Mouse (Mus musculus): ENCODE measurements around the gene Slc47a2. TPM values are rescaled to one million over a fixed set of nuclear protein-coding genes. Genes with fewer than 3 reads are reported as not detected.

Slc47a2 gene
- polyA plus RNA-seq, 1 experiment from 2014 or later = not detected

DNA sequence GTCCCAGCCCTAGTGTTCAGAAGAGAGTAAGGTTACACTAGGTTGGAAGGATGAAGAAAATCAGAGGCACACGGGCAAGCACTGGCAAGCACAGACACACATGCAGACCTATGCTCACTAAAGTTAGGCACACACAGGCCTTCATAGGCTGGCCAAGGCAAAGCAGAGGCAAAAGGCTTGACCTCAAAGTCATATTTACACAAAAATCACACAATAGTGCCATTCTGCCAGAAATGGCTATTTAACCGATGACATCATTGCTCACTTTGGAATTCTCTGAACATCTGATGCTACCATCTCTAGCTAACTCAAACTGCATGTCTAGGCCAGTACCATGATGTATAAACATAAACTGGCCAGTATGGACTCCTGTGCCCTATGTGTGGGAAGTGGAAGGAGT, 68.7 kb downstream of the Slc47a2 start:
- Histone ChIP-seq H3K36me3 (no peaks in the 10 kb centered on the region), H3K9ac (replicated peaks) (no peak overlapping the region), H3K4me1 (no peaks in the 10 kb centered on the region), H3K4me2 (replicated peaks) (no peak overlapping the region), H3K9me3 (no peaks in the 10 kb centered on the region), H3K4me3 (no peak overlapping the region), H3K27ac (replicated peaks) (no peak overlapping the region), H3K27me3 (0 out of 2 replicates have a peak, but pooled peaks cover 3% of the 10 kb centered on the region)
- no peak for ATAC-seq (replicated peaks)
- 89% methylated on average over 2 of the region's 2 CpGs for WGBS

DNA sequence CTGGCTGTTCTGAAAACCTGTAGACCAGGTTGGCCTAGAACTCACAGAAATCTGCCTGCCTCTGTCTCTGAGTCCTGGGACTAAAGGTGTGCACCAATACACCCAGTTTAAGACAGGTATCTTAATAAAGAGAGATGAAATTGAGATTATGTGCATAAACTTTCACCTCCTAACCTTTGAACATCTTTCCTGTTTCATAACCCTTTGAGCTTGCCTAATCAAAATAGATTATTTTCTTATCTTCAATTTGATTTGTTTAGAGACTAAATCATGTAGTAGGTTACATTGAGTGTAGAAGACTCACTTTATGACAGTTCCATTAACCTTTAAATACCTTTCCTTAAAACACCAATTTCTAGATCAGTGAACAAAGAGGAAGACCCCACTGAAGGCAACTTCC, 71.0 kb downstream of the Slc47a2 start:
- Histone ChIP-seq H3K27ac (replicated peaks) (no peak overlapping the region), H3K4me2 (replicated peaks) (no peak overlapping the region), H3K36me3 (no peaks in the 10 kb centered on the region), H3K9ac (replicated peaks) (no peak overlapping the region), H3K4me1 (0 out of 2 replicates have a peak, but pooled peaks cover 2% of the 10 kb centered on the region), H3K27me3 (0 out of 2 replicates have a peak, but pooled peaks cover 6% of the 10 kb centered on the region), H3K9me3 (no peaks in the 10 kb centered on the region), H3K4me3 (no peak overlapping the region)
- ATAC-seq (replicated peaks) = no peak

- no peak overlapping the region for H3K27ac ChIP-seq (replicated peaks)
- H3K4me1 ChIP-seq = peaks cover 12% of the 10 kb centered on the region
- 0 out of 2 replicates have a peak, but pooled peaks cover 6% of the 10 kb centered on the region for H3K27me3 ChIP-seq
- no peak overlapping the region for H3K4me3 ChIP-seq
- H3K9me3 ChIP-seq = no peaks in the 10 kb centered on the region
- no peak overlapping the region for H3K9ac ChIP-seq (replicated peaks)
- no peak overlapping the region for H3K4me2 ChIP-seq (replicated peaks)
- no peak for ATAC-seq (replicated peaks)
- no peaks in the 10 kb centered on the region for H3K36me3 ChIP-seq
- 56% methylated on average over 5 of the region's 5 CpGs for WGBS
Observed at GRCm38 (mm10) chr11:61270406-61270805, 72.3 kb downstream of the Slc47a2 start.

DNA sequence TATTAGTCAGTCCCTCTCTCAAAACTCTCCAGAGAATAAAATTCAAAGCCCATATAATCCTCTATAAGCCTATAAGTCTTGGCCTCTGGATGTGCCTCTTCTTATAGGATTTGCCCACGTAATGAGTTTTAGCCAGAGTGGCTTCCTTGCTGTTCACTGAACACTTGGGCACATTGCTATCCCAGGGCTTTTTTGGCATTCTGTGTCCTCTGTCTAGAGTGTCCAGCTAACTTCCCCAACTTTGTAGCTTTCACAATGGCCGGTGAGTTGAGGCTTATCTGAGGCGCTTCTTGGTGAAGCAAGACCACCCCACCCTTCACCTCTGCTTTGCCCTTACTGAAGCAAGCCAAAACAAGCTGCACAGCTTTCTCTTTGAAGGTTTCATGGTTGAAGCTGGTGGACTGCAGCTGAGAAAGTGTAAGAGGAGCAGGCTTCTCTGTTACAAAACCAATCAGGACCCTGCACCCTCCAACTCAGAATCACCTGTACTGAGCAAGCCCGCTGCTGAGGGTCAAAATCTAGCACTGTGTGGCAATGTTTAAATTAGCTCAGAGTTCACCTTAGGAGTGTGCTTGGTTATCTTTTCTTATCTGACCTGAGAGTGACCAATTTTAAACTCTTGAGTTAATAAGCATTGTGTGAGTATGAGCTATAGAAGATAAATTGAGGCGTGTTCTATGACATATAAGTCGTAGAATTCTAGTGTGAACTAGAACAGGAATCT, 73.9 kb downstream of the Slc47a2 start:
- no peak overlapping the region for H3K4me2 ChIP-seq (replicated peaks)
- H3K4me1 ChIP-seq = peaks cover 12% of the 10 kb centered on the region
- H3K27me3 ChIP-seq = 0 out of 2 replicates have a peak, but pooled peaks cover 6% of the 10 kb centered on the region
- peaks cover 3% of the 10 kb centered on the region; the same call in 1 of the 2 replicates for H3K36me3 ChIP-seq
- H3K27ac ChIP-seq (replicated peaks) = no peak overlapping the region
- H3K9ac ChIP-seq (replicated peaks) = no peak overlapping the region
- ATAC-seq (replicated peaks) = no peak
- 93% methylated on average over 6 of the region's 6 CpGs for WGBS
- no peaks in the 10 kb centered on the region for H3K9me3 ChIP-seq
- no peak overlapping the region for H3K4me3 ChIP-seq

DNA sequence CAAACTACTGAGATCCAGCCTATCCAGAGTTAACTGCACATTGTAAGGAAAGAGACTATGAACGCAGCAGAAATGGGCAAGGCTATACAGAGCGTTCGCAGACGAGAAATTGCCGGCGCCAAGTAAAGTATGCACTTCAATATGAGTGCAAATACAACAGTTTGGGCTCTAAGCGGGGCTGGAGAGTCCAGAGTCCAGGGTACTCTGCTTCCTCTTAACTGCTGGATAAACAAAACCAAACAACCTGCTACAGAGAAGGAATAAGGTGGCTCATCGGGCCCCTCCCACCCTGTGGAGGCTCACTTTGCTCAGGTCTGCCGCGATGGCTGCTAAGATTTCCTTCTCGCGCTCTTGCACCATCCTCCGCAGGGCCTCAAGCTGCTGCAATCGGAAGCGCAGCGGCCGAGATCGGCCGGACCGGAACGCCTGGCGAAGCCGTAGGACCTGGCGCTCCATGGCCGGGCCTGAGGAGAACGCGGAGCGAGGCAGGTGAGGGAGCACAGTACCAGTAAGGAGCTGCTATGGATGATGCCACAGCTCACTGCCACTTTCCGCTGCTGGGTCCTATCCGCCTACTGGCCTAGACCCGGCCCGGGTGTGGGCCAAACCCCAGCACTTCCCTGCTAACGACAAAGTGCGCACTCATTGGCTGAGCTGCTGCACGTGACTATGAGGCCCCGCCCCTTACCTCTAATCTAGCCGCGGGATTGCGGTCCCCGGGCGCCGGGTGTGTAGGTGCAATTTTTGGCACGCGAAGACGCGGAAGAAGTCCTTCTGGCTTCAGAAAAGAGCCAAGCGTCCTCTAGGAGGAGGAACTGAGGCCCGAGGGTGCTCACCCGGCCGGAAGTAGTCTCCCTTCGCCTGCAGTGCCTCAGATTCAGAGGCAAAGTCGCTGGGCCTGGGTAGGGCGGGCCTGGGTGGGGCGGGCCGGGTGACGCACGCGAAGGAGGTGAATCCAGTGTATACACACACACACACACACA, 75.8 kb downstream of the Slc47a2 start, which contains the start of gene Aldh3a2:
Gene Aldh3a2 (minus strand): TSS at position 914 of the 983 bp plus-strand sequence.
- no peaks in the 10 kb centered on the region for H3K9me3 ChIP-seq
- peak within 1 kb of the TSS; percentile 96 for H3K27ac ChIP-seq (replicated peaks)
- peaks cover 18% of the 10 kb centered on the region; the same call in 1 of the 2 replicates for H3K36me3 ChIP-seq
- H3K9ac ChIP-seq (replicated peaks) = peak within 1 kb of the TSS; percentile 89
- H3K4me1 ChIP-seq = peaks cover 12% of the 10 kb centered on the region
- peak within 1 kb of the TSS; percentile 56 for H3K4me2 ChIP-seq (replicated peaks)
- under 1% methylated on average over 58 of the region's 58 CpGs for WGBS
- H3K4me3 ChIP-seq = peak within 1 kb of the TSS; percentile 81
- H3K27me3 ChIP-seq = 0 out of 2 replicates have a peak, but pooled peaks cover 6% of the 10 kb centered on the region
- peak; percentile 100 for ATAC-seq (replicated peaks)

- peaks cover 12% of the 10 kb centered on the region for H3K4me1 ChIP-seq
- H3K4me3 ChIP-seq = no peak overlapping the region
- WGBS = 91% methylated on average over 1 of the region's 1 CpGs
- H3K9ac ChIP-seq (replicated peaks) = no peak overlapping the region
- H3K36me3 ChIP-seq = peaks cover 31% of the 10 kb centered on the region
- no peak overlapping the region for H3K4me2 ChIP-seq (replicated peaks)
- H3K9me3 ChIP-seq = no peaks in the 10 kb centered on the region
- H3K27me3 ChIP-seq = 0 out of 2 replicates have a peak, but pooled peaks cover 2% of the 10 kb centered on the region
- no peak for ATAC-seq (replicated peaks)
- H3K27ac ChIP-seq (replicated peaks) = no peak overlapping the region
Observed at GRCm38 (mm10) chr11:61263841-61264240, 78.8 kb downstream of the Slc47a2 start.

DNA sequence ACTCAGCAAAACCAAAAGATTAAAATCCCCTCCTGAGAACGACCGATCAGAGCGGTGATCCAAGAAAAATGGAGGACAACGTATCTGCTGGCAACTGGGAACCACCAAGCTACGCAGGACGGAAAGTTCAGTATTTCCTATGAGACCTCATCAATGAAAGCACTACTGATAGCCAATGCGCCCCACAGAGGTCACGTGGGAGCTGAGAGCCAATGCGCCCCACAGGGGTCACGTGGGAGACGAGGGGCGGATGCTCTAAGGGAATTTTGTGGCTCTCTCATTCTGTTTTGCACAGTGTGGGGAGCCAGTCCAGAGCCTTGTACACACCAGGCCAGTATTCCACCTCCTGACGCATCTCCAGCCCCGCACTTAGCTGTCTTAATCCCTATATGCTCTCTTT, 80.1 kb downstream of the Slc47a2 start:
- Histone ChIP-seq H3K9ac (replicated peaks) (no peak overlapping the region), H3K36me3 (peaks cover 40% of the 10 kb centered on the region), H3K4me2 (replicated peaks) (no peak overlapping the region), H3K4me1 (peaks cover 10% of the 10 kb centered on the region), H3K27me3 (no peaks in the 10 kb centered on the region), H3K4me3 (no peak overlapping the region), H3K27ac (replicated peaks) (no peak overlapping the region), H3K9me3 (no peaks in the 10 kb centered on the region)
- ATAC-seq (replicated peaks) = no peak
- 93% methylated on average over 14 of the region's 14 CpGs for WGBS

DNA sequence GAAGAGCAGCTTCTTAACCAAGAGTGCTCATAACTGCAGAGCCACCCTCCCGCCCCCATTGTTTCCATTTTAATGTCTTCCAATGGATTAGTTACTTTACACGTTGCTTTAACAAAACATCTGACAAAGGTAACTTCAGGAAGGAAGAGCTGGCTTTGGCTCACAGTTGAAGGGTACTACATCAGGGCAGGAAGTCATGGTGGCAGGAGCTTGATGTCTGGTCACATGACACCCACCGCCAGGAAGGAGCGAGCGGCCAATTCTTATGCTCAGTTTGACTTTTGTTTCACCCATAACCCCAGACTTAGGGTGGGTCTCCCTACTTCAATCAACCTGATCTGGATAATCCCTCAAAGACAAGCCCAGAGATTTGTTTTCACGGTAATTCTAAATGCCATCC, 83.6 kb downstream of the Slc47a2 start:
- Histone ChIP-seq H3K36me3 (peaks cover 56% of the 10 kb centered on the region), H3K9ac (replicated peaks) (no peak overlapping the region), H3K9me3 (no peaks in the 10 kb centered on the region), H3K27ac (replicated peaks) (no peak overlapping the region), H3K4me1 (no peaks in the 10 kb centered on the region), H3K4me2 (replicated peaks) (no peak overlapping the region), H3K27me3 (no peaks in the 10 kb centered on the region), H3K4me3 (no peak overlapping the region)
- WGBS = 87% methylated on average over 6 of the region's 6 CpGs
- ATAC-seq (replicated peaks) = no peak

DNA sequence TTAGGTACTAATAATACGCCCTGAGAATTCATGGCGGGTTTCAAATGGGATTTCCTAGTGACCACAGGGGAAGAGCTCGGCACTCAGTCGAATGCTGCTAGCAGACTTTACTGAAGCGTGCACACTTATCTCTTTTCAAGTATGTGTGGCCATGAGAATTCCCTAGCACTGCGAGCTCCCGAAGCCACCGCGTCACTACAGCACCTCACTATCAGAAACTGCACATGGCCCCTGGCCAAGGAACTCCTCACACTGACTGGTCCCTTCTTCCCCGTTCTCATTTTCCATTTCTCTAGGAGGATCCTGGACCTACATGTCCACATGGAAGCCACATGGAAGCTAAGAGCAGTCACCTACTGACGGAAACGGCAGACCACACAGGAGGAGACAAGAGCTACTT, 89.9 kb downstream of the Slc47a2 start:
- Histone ChIP-seq H3K36me3 (peaks cover 32% of the 10 kb centered on the region), H3K27me3 (no peaks in the 10 kb centered on the region)
- 95% methylated on average over 12 of the region's 12 CpGs for WGBS

GRCm38 (mm10) chr11:61251741-61252140, 90.9 kb downstream of the Slc47a2 start:
- 67% methylated on average over 10 of the region's 10 CpGs for WGBS
- H3K9me3 ChIP-seq = no peaks in the 10 kb centered on the region
- peaks cover 26% of the 10 kb centered on the region for H3K36me3 ChIP-seq
- H3K4me3 ChIP-seq = no peak overlapping the region
- no peak overlapping the region for H3K4me2 ChIP-seq (replicated peaks)
- H3K27ac ChIP-seq (replicated peaks) = no peak overlapping the region
- no peaks in the 10 kb centered on the region for H3K27me3 ChIP-seq
- H3K4me1 ChIP-seq = no peaks in the 10 kb centered on the region
- no peak overlapping the region for H3K9ac ChIP-seq (replicated peaks)
- ATAC-seq (replicated peaks) = no peak

More for the DNA sequence above, 89.9 kb downstream of the Slc47a2 start:
- no peak for ATAC-seq (replicated peaks)
- Histone ChIP-seq H3K9me3 (no peaks in the 10 kb centered on the region), H3K9ac (replicated peaks) (no peak overlapping the region), H3K4me2 (replicated peaks) (no peak overlapping the region), H3K4me3 (no peak overlapping the region), H3K4me1 (no peaks in the 10 kb centered on the region), H3K27ac (replicated peaks) (no peak overlapping the region)
